Mouse (Mus musculus) neural tube, embryonic 13.5 days (tissue): ENCODE measurements around the gene P4ha3. TPM values are rescaled to one million over a fixed set of nuclear protein-coding genes. Genes with fewer than 3 reads are reported as not detected.

Experiments
- ATAC-seq: fragments of 200-750 bp; cut with Nextera tagmentation; 2 replicates; pipeline ENCODE4 v1.8.0; 2017; ENCODE audit warnings: low read depth, mild to moderate bottlenecking, moderate TSS enrichment, moderate library complexity
- H3K27ac ChIP-seq: fragments of 300-500 bp; sonication (generic); replicated peaks from 2 replicates; pipeline ENCODE4 v1.5.1; 2015; ENCODE audit warnings: moderate library complexity, mild to moderate bottlenecking, inconsistent platforms
- H3K27me3 ChIP-seq: fragments of 300-500 bp; sonication (generic); 2 replicates; pipeline ENCODE4 v1.6.1; 2015; ENCODE audit warnings: mild to moderate bottlenecking, inconsistent platforms
- H3K36me3 ChIP-seq: fragments of 300-500 bp; sonication (generic); 2 replicates; pipeline ENCODE4 v1.6.1; 2015; ENCODE audit warnings: mild to moderate bottlenecking, inconsistent platforms
- H3K4me1 ChIP-seq: fragments of 300-500 bp; sonication (generic); replicated peaks from 2 replicates; pipeline ENCODE4 v1.6.1; 2015; ENCODE audit warnings: inconsistent platforms
- H3K4me2 ChIP-seq: fragments of 300-500 bp; sonication (generic); 2 replicates; pipeline ENCODE4 v1.6.1; 2015; ENCODE audit warnings: inconsistent platforms, mild to moderate bottlenecking, moderate library complexity
- H3K4me3 ChIP-seq: fragments of 300-500 bp; sonication (generic); 2 replicates; pipeline ENCODE4 v1.5.1; 2015; ENCODE audit warnings: mild to moderate bottlenecking, inconsistent platforms
- H3K9ac ChIP-seq: fragments of 300-500 bp; sonication (generic); 2 replicates; pipeline ENCODE4 v1.6.1; 2015; ENCODE audit warnings: moderate library complexity, mild to moderate bottlenecking, inconsistent platforms
- H3K9me3 ChIP-seq: fragments of 300-500 bp; sonication (generic); 2 replicates; pipeline ENCODE4 v1.6.1; 2016; ENCODE audit warnings: inconsistent platforms
- WGBS: fragments of 180-500 bp; shearing (Covaris S2); methylation state at CpG from one replicate; pipeline ENCODE4 v1.1.7; 2015; 5-methylcytosine and 5-hydroxymethylcytosine counted together
- polyA plus RNA-seq: library from polyadenylated mRNA; unstranded; fragments of >200 nt; fragmentation: Nextera tagmentation; extraction: Ambion mirVana; gene quantifications from 2 replicates; pipeline ENCODE4 v1.2.1, GENCODE M21; 2015

P4ha3 gene
- polyA plus RNA-seq, 1 experiment from 2014 or later = 11.4 TPM

GRCm38 (mm10) chr7:100307872-100308653 lies 22.7 kb downstream of the P4ha3 start:
- WGBS = 47% methylated on average over 6 of the region's 6 CpGs
- H3K36me3 ChIP-seq = no peaks in the 10 kb centered on the region
- H3K27me3 ChIP-seq = no peaks in the 10 kb centered on the region
- H3K4me2 ChIP-seq = no peak overlapping the region
- H3K4me3 ChIP-seq = no peak overlapping the region
- ATAC-seq = peak; percentile 89
- peak overlapping the region; percentile 83 for H3K27ac ChIP-seq
- no peaks in the 10 kb centered on the region for H3K9me3 ChIP-seq
- H3K4me1 ChIP-seq = peaks cover 42% of the 10 kb centered on the region
- no peak overlapping the region for H3K9ac ChIP-seq

GRCm38 (mm10) chr7:100309216-100309615 lies 23.9 kb downstream of the P4ha3 start:
- Histone ChIP-seq H3K4me3 (no peak overlapping the region), H3K27me3 (no peaks in the 10 kb centered on the region), H3K9ac (no peak overlapping the region), H3K27ac (peak overlapping the region; percentile 53), H3K4me2 (no peak overlapping the region), H3K4me1 (peaks cover 42% of the 10 kb centered on the region), H3K36me3 (no peaks in the 10 kb centered on the region), H3K9me3 (no peaks in the 10 kb centered on the region)
- no peak; the same call in 1 of the 2 replicates for ATAC-seq
- 27% methylated on average over 1 of the region's 1 CpGs for WGBS

- 43% methylated on average over 6 of the region's 6 CpGs for WGBS
- no peak for ATAC-seq
- Histone ChIP-seq H3K36me3 (no peaks in the 10 kb centered on the region), H3K9ac (0 out of 2 replicates have a peak overlapping the region, but pooled peaks have one; percentile 23), H3K4me2 (no peak overlapping the region), H3K4me3 (no peak overlapping the region), H3K9me3 (no peaks in the 10 kb centered on the region), H3K4me1 (peaks cover 42% of the 10 kb centered on the region), H3K27ac (peak overlapping the region; percentile 53), H3K27me3 (no peaks in the 10 kb centered on the region)
Observed at GRCm38 (mm10) chr7:100309679-100310078, 24.4 kb downstream of the P4ha3 start.

- Histone ChIP-seq H3K4me1 (peaks cover 42% of the 10 kb centered on the region), H3K9ac (0 out of 2 replicates have a peak overlapping the region, but pooled peaks have one; percentile 23), H3K9me3 (no peaks in the 10 kb centered on the region), H3K4me3 (no peak overlapping the region), H3K27ac (peak overlapping the region; percentile 53), H3K27me3 (no peaks in the 10 kb centered on the region), H3K4me2 (no peak overlapping the region), H3K36me3 (no peaks in the 10 kb centered on the region)
- WGBS = 73% methylated on average over 12 of the region's 12 CpGs
- ATAC-seq = no peak
Observed at GRCm38 (mm10) chr7:100310290-100310689, 25.0 kb downstream of the P4ha3 start.

GRCm38 (mm10) chr7:100312716-100313115 lies 27.4 kb downstream of the P4ha3 start:
- ATAC-seq = no peak
- WGBS = 90% methylated on average over 4 of the region's 4 CpGs

GRCm38 (mm10) chr7:100316924-100317323 lies 31.6 kb downstream of the P4ha3 start:
- Histone ChIP-seq H3K4me1 (no peaks in the 10 kb centered on the region), H3K4me2 (no peak overlapping the region), H3K9me3 (no peaks in the 10 kb centered on the region), H3K9ac (no peak overlapping the region), H3K4me3 (no peak overlapping the region), H3K36me3 (peaks cover 14% of the 10 kb centered on the region), H3K27me3 (no peaks in the 10 kb centered on the region), H3K27ac (no peak overlapping the region)
- no peak for ATAC-seq
- 96% methylated on average over 8 of the region's 8 CpGs for WGBS

More at GRCm38 (mm10) chr7:100312716-100313115, 27.4 kb downstream of the P4ha3 start:
- no peak overlapping the region for H3K27ac ChIP-seq
- H3K36me3 ChIP-seq = peaks cover 6% of the 10 kb centered on the region; the same call in 1 of the 2 replicates
- no peak overlapping the region for H3K4me3 ChIP-seq
- no peak overlapping the region for H3K4me2 ChIP-seq
- H3K9me3 ChIP-seq = no peaks in the 10 kb centered on the region
- H3K27me3 ChIP-seq = no peaks in the 10 kb centered on the region
- no peak overlapping the region for H3K9ac ChIP-seq
- H3K4me1 ChIP-seq = peaks cover 37% of the 10 kb centered on the region

- Histone ChIP-seq H3K27ac (no peak overlapping the region), H3K4me2 (no peak overlapping the region), H3K36me3 (peaks cover 14% of the 10 kb centered on the region), H3K9me3 (no peaks in the 10 kb centered on the region), H3K9ac (no peak overlapping the region), H3K4me3 (no peak overlapping the region), H3K4me1 (no peaks in the 10 kb centered on the region), H3K27me3 (no peaks in the 10 kb centered on the region)
- 98% methylated on average over 5 of the region's 5 CpGs for WGBS
- ATAC-seq = no peak
Observed at GRCm38 (mm10) chr7:100317534-100317933, 32.2 kb downstream of the P4ha3 start.

- WGBS = 92% methylated on average over 3 of the region's 3 CpGs
- no peak overlapping the region for H3K4me2 ChIP-seq
- H3K4me3 ChIP-seq = no peak overlapping the region
- H3K36me3 ChIP-seq = peaks cover 46% of the 10 kb centered on the region
- H3K27me3 ChIP-seq = no peaks in the 10 kb centered on the region
- ATAC-seq = no peak
- H3K4me1 ChIP-seq = no peaks in the 10 kb centered on the region
- no peak overlapping the region for H3K9ac ChIP-seq
- no peak overlapping the region for H3K27ac ChIP-seq
- no peaks in the 10 kb centered on the region for H3K9me3 ChIP-seq
Observed at GRCm38 (mm10) chr7:100323721-100324120, 38.4 kb downstream of the P4ha3 start.

GRCm38 (mm10) chr7:100325482-100325881 lies 40.2 kb downstream of the P4ha3 start:
- H3K4me1 ChIP-seq = no peaks in the 10 kb centered on the region
- H3K4me3 ChIP-seq = no peak overlapping the region
- no peak overlapping the region for H3K4me2 ChIP-seq
- no peak overlapping the region for H3K9ac ChIP-seq
- no peaks in the 10 kb centered on the region for H3K27me3 ChIP-seq
- ATAC-seq = no peak
- H3K27ac ChIP-seq = no peak overlapping the region
- no peaks in the 10 kb centered on the region for H3K9me3 ChIP-seq
- 78% methylated on average over 6 of the region's 6 CpGs for WGBS
- peaks cover 56% of the 10 kb centered on the region for H3K36me3 ChIP-seq

- no peak overlapping the region for H3K4me3 ChIP-seq
- no peak overlapping the region for H3K27ac ChIP-seq
- H3K9me3 ChIP-seq = no peaks in the 10 kb centered on the region
- WGBS = 86% methylated on average over 7 of the region's 7 CpGs
- no peaks in the 10 kb centered on the region for H3K27me3 ChIP-seq
- H3K4me1 ChIP-seq = no peaks in the 10 kb centered on the region
- no peak overlapping the region for H3K9ac ChIP-seq
- no peak overlapping the region for H3K4me2 ChIP-seq
- ATAC-seq = no peak
- H3K36me3 ChIP-seq = peaks cover 72% of the 10 kb centered on the region
Observed at GRCm38 (mm10) chr7:100327514-100327913, 42.2 kb downstream of the P4ha3 start.

GRCm38 (mm10) chr7:100328636-100329035 lies 43.3 kb downstream of the P4ha3 start:
- WGBS = 90% methylated on average over 4 of the region's 4 CpGs
- no peaks in the 10 kb centered on the region for H3K4me1 ChIP-seq
- H3K9ac ChIP-seq = no peak overlapping the region
- H3K4me3 ChIP-seq = no peak overlapping the region
- H3K9me3 ChIP-seq = no peaks in the 10 kb centered on the region
- H3K27ac ChIP-seq = no peak overlapping the region
- ATAC-seq = no peak
- peaks cover 82% of the 10 kb centered on the region for H3K36me3 ChIP-seq
- H3K4me2 ChIP-seq = no peak overlapping the region
- H3K27me3 ChIP-seq = no peaks in the 10 kb centered on the region

GRCm38 (mm10) chr7:100331269-100331668 lies 45.9 kb downstream of the P4ha3 start:
- WGBS = 96% methylated on average over 3 of the region's 3 CpGs
- Histone ChIP-seq H3K4me3 (no peak overlapping the region), H3K4me1 (no peaks in the 10 kb centered on the region), H3K4me2 (no peak overlapping the region), H3K9ac (no peak overlapping the region), H3K27me3 (no peaks in the 10 kb centered on the region), H3K36me3 (peaks cover 93% of the 10 kb centered on the region), H3K27ac (no peak overlapping the region), H3K9me3 (no peaks in the 10 kb centered on the region)
- ATAC-seq = no peak

- no peaks in the 10 kb centered on the region for H3K27me3 ChIP-seq
- no peak overlapping the region for H3K9ac ChIP-seq
- no peaks in the 10 kb centered on the region for H3K4me1 ChIP-seq
- no peak overlapping the region for H3K27ac ChIP-seq
- peaks cover 94% of the 10 kb centered on the region for H3K36me3 ChIP-seq
- no peaks in the 10 kb centered on the region for H3K9me3 ChIP-seq
- 97% methylated on average over 2 of the region's 2 CpGs for WGBS
- H3K4me2 ChIP-seq = no peak overlapping the region
- H3K4me3 ChIP-seq = no peak overlapping the region
- no peak for ATAC-seq
Observed at GRCm38 (mm10) chr7:100335921-100336320, 50.6 kb downstream of the P4ha3 start.
